In genomic region chr10:115241082-115241595, GRCm38 (mm10) we compare ENCODE assay signal across 13 mouse cellular contexts. TPM values are rescaled to one million over a fixed set of nuclear protein-coding genes. Genes with fewer than 3 reads are reported as not detected.
DNase-seq lines count a peak whose midpoint lies in the region; ATAC-seq and TF ChIP-seq lines count a peak whose summit lies in the region.
"Had no signal": no experiment of that assay in that cellular context is flagged by ENCODE, and none has a peak within 500 bp of the region (broad histone marks: within the 10 kb centered on the region; RNA-seq: fewer than 3 reads in every experiment).

No protein-coding gene starts in this region.

- H3K9me3 ChIP-seq in kidney, postnatal 0 days (replicated peaks; ENCODE audit: low read length), result no peaks in the 10 kb centered on the region
- no peaks in the 10 kb centered on the region for H3K9me3 ChIP-seq in kidney, embryonic 16.5 days (ENCODE audit: low read length)
- H3K9me3 ChIP-seq: hindbrain, embryonic 13.5 days; limb, embryonic 12.5 days; neural tube, embryonic 13.5 days had no signal

- TF ChIP-seq POLR2A in bone marrow, adult 2 months (IDR thresholded peaks at IDR 0.05; ENCODE audit: borderline replicate concordance, control insufficient read depth, low read depth, low read length), result no peak

- no peak overlapping the region for H3K4me2 ChIP-seq in kidney, postnatal 0 days (ENCODE audit: low read length)
- no peak overlapping the region for H3K4me2 ChIP-seq in kidney, embryonic 16.5 days (replicated peaks; ENCODE audit: low read depth, low read length)
- H3K4me2 ChIP-seq: hindbrain, embryonic 13.5 days; limb, embryonic 12.5 days; midbrain, embryonic 11.5 days; neural tube, embryonic 13.5 days had no signal

- H3K4me3 ChIP-seq in kidney, postnatal 0 days (replicated peaks; ENCODE audit: low read depth, low read length), result no peak overlapping the region
- H3K4me3 ChIP-seq in kidney, embryonic 16.5 days (ENCODE audit: low read length), result no peak overlapping the region
- H3K4me3 ChIP-seq in bone marrow, adult 2 months (replicated peaks; ENCODE audit: control insufficient read depth, low read depth, low read length), result no peak overlapping the region
- H3K4me3 ChIP-seq: hindbrain, embryonic 13.5 days; limb, embryonic 12.5 days; neural tube, embryonic 13.5 days had no signal

- H3K36me3 ChIP-seq in kidney, postnatal 0 days (ENCODE audit: insufficient read depth, low read length), result peaks cover 26% of the 10 kb centered on the region
- peaks cover 20% of the 10 kb centered on the region for H3K36me3 ChIP-seq in kidney, embryonic 16.5 days (ENCODE audit: insufficient read depth, low read length)

- H3K4me1 ChIP-seq in kidney, postnatal 0 days (replicated peaks; ENCODE audit: insufficient read depth, low read length), result no peaks in the 10 kb centered on the region
- no peaks in the 10 kb centered on the region for H3K4me1 ChIP-seq in kidney, embryonic 16.5 days (ENCODE audit: insufficient read depth, low read length)
- peaks cover 5% of the 10 kb centered on the region for H3K4me1 ChIP-seq in bone marrow, adult 2 months (ENCODE audit: control insufficient read depth, insufficient read depth, low read length)
- H3K4me1 ChIP-seq: limb, embryonic 12.5 days had no signal

- H3K27ac ChIP-seq in kidney, postnatal 0 days, result no peak overlapping the region
- no peak overlapping the region for H3K27ac ChIP-seq in kidney, embryonic 16.5 days (ENCODE audit: low read length)
- no peak overlapping the region for H3K27ac ChIP-seq in bone marrow, adult 2 months (ENCODE audit: control insufficient read depth, insufficient read depth, low read depth, low read length, poor library complexity)
- H3K27ac ChIP-seq: hindbrain, embryonic 13.5 days; limb, embryonic 12.5 days; neural tube, embryonic 13.5 days had no signal

- TF ChIP-seq CTCF in kidney, postnatal 0 days (IDR thresholded peaks at IDR 0.05; ENCODE audit: low read depth), result peak; percentile 57
- peak; percentile 34; the same call in 1 of the 2 replicates for TF ChIP-seq CTCF in bone marrow, adult 2 months (IDR thresholded peaks at IDR 0.05; ENCODE audit: control insufficient read depth, insufficient read depth, low read length)

- no peak for DNase-seq in kidney, postnatal 0 days (ENCODE audit: low spot score)
- peak; percentile 30 for DNase-seq in 3134 (ENCODE audit: extremely low read depth, insufficient read length, low spot score)
- peak; percentile 56 for DNase-seq in 3T3-L1 (ENCODE audit: low read depth, low spot score)
- DNase-seq in T-cell, adult 2 months (ENCODE audit: low spot score), result no peak
- no peak for DNase-seq in layer of hippocampus, adult 18-20 months (ENCODE audit: low spot score in 2 of 2)
- DNase-seq: heart, adult 18-20 months had no signal

- no peaks in the 10 kb centered on the region for H3K27me3 ChIP-seq in kidney, postnatal 0 days (ENCODE audit: insufficient read depth, low read length)
- no peaks in the 10 kb centered on the region for H3K27me3 ChIP-seq in kidney, embryonic 16.5 days (ENCODE audit: insufficient read depth, low read length)
- H3K27me3 ChIP-seq: hindbrain, embryonic 13.5 days; limb, embryonic 12.5 days; neural tube, embryonic 13.5 days had no signal

- no peak overlapping the region for H3K9ac ChIP-seq in kidney, postnatal 0 days (ENCODE audit: low read depth, low read length)
- H3K9ac ChIP-seq in kidney, embryonic 16.5 days (replicated peaks; ENCODE audit: low read length), result no peak overlapping the region
- H3K9ac ChIP-seq: hindbrain, embryonic 13.5 days; limb, embryonic 12.5 days; neural tube, embryonic 13.5 days had no signal

- 73% methylated on average over 8 of the region's 8 CpGs for WGBS in kidney, postnatal 0 days
- 75% methylated on average over 8 of the region's 8 CpGs for WGBS in kidney, embryonic 16.5 days
- WGBS in bone marrow, adult 2 months, result 59% methylated on average over 8 of the region's 8 CpGs

- ATAC-seq in kidney, postnatal 0 days (replicated peaks; ENCODE audit: low FRiP score, low read depth), result no peak
- no peak for ATAC-seq in kidney, embryonic 16.5 days (ENCODE audit: low FRiP score, low TSS enrichment)
- ATAC-seq: forebrain, embryonic 14.5 days had no signal

RNA-seq across cellular contexts. Expression of gene Tbc1d15, which starts 10.1 kb away (rescaled TPM):
- 52.4 and 52.5 TPM in 2 replicates for polyA plus RNA-seq in kidney, postnatal 0 days (2015; fragmentation: Nextera tagmentation; extraction: Ambion mirVana)
- 51.0 and 57.8 TPM in 2 replicates for polyA plus RNA-seq in kidney, embryonic 16.5 days (2015; fragmentation: Nextera tagmentation; extraction: Ambion mirVana)
- polyA plus RNA-seq in bone marrow, adult 2 months (2011; ENCODE audit: insufficient read depth, insufficient read length, low replicate concordance, missing spikeins), result 17.0 and 35.4 TPM in 2 replicates
- total RNA-seq in layer of hippocampus, adult 18-20 months (2021), result 10 to 100 TPM; 60.3 to 62.9 TPM

RNA-seq across cellular contexts. Expression of gene Tph2, which starts 56.3 kb away (rescaled TPM):
- not detected in 2 replicates for polyA plus RNA-seq in kidney, postnatal 0 days (2015; fragmentation: Nextera tagmentation; extraction: Ambion mirVana)
- 0.06 TPM in 1 of 2 replicates, not detected in the other for polyA plus RNA-seq in kidney, embryonic 16.5 days (2015; fragmentation: Nextera tagmentation; extraction: Ambion mirVana)
- polyA plus RNA-seq in bone marrow, adult 2 months (2011; ENCODE audit: insufficient read depth, insufficient read length, low replicate concordance, missing spikeins), result not detected in 2 replicates
- 1 to 10 TPM in 1 of 2 experiments, under 1 TPM in 1; 0.68 to 1.2 TPM for total RNA-seq in layer of hippocampus, adult 18-20 months (2021)
- total RNA-seq: heart, adult 18-20 months had no signal
- polyA plus RNA-seq: limb, embryonic 12.5 days had no signal

Comparison
In these comparisons a context has a peak if more than half of its experiments do, and no peak if none do; other contexts are left out.
1. DNase-seq: peak in 3134 (single experiment) and 3T3-L1 (single experiment); none in kidney, postnatal 0 days (single experiment), T-cell, adult 2 months (single experiment) and layer of hippocampus, adult 18-20 months (0 of 2).